Mouse (Mus musculus) brain, embryonic 14.5 days (tissue): ENCODE measurements at regions not wholly inside any gene's neighbourhood (a gene's known extent, or its start where the extent isn't known, plus 50 kb on each side); places are given as distances from the start of the nearest gene placed in this dataset.

Experiments used
- CTCF ChIP-seq: fragments of 200-500 bp; IDR thresholded peaks from 2 replicates; pipeline ENCODE4 v1.5.1; 2012; ENCODE audit warnings: inconsistent platforms, mild to moderate bottlenecking, moderate library complexity, borderline replicate concordance; ENCODE audit not compliant: insufficient read depth, insufficient read length; ENCODE audit errors: extremely low read depth
- POLR2A ChIP-seq: fragments of 200-500 bp; IDR thresholded peaks from 2 replicates; pipeline ENCODE4 v1.6.1; 2012; ENCODE audit warnings: mild to moderate bottlenecking, inconsistent platforms, borderline replicate concordance; ENCODE audit not compliant: poor library complexity, insufficient read depth, insufficient read length, severe bottlenecking; ENCODE audit errors: extremely low read depth

DNA sequence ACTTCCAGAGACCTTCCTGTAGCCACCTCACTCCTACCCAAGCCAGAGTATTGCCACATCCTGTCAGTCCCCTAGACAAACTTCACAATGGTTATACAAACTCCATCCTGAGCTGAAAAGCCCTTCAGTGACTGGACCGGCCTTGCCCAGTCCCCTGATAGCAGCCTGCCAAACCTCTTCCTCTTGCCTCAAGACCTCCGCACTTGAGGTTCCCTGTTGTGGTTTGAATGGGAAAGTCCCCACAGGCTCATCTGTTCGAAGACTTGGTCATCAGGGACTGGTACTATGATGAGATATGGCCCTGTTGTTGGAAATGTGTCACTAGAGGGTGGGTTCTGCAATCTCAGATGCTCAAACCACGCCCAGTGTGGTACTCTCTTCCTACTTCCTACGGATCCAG is 65.4 kb downstream of the Irf2bpl start:
- TF ChIP-seq POLR2A = no peak
- no peak for TF ChIP-seq CTCF
